Mouse (Mus musculus): ENCODE data around the gene Mreg.

Gene Mreg

GRCm38 (mm10) chr1:72134534-72134933 is 77.6 kb downstream of the Mreg start:
- DNase-seq (ENCODE audit: extremely low read depth, low read depth), result no peak

GRCm38 (mm10) chr1:72123434-72124297 is 88.4 kb downstream of the Mreg start:
- DNase-seq (ENCODE audit: extremely low read depth, low read depth), result peak; percentile 51

- DNase-seq (ENCODE audit: extremely low read depth, low read depth), result no peak
Observed at GRCm38 (mm10) chr1:72121608-72122185, 90.4 kb downstream of the Mreg start.

GRCm38 (mm10) chr1:72119981-72120380 is 92.1 kb downstream of the Mreg start:
- DNase-seq (ENCODE audit: extremely low read depth, low read depth), result no peak

- no peak for DNase-seq (ENCODE audit: extremely low read depth, low read depth)
Observed at GRCm38 (mm10) chr1:72114206-72114605, 97.9 kb downstream of the Mreg start.

Measured in MEL-GATA-1-ER (cell line).